14 mouse cellular contexts compared by ENCODE assay signal in genomic region chr14:29562704-29563103, GRCm38 (mm10).
DNase-seq lines count a peak whose midpoint lies in the region; ATAC-seq and TF ChIP-seq lines count a peak whose summit lies in the region.
"Had no signal": no experiment of that assay in that cellular context is flagged by ENCODE, and none has a peak within 500 bp of the region (broad histone marks: within the 10 kb centered on the region; RNA-seq: fewer than 3 reads in every experiment).

No protein-coding gene starts in this region.

- H3K36me3 ChIP-seq in kidney, adult 2 months (ENCODE audit: control insufficient read depth, insufficient read depth, low read length) = no peaks in the 10 kb centered on the region
- no peaks in the 10 kb centered on the region for H3K36me3 ChIP-seq in forebrain, embryonic 16.5 days (ENCODE audit: control insufficient read depth, insufficient read depth)
- no peaks in the 10 kb centered on the region for H3K36me3 ChIP-seq in neural tube, embryonic 13.5 days

- H3K9ac ChIP-seq in forebrain, embryonic 16.5 days (replicated peaks; ENCODE audit: low read depth, low read length) = no peak overlapping the region
- no peak overlapping the region for H3K9ac ChIP-seq in neural tube, embryonic 13.5 days

- H3K27me3 ChIP-seq in kidney, adult 2 months (replicated peaks; ENCODE audit: control insufficient read depth, insufficient read depth, low read length) = no peaks in the 10 kb centered on the region
- H3K27me3 ChIP-seq in forebrain, embryonic 16.5 days (replicated peaks; ENCODE audit: control insufficient read depth, insufficient read depth, low read length) = no peaks in the 10 kb centered on the region
- no peaks in the 10 kb centered on the region for H3K27me3 ChIP-seq in neural tube, embryonic 13.5 days
- H3K27me3 ChIP-seq: Patski had no signal

- no peak for TF ChIP-seq POLR2A in kidney, adult 2 months (IDR thresholded peaks at IDR 0.05; ENCODE audit: low read depth, low read length)

- DNase-seq in kidney, postnatal 14 days = peak; percentile 3
- DNase-seq in kidney, adult 2 months = no peak
- peak; percentile 27 for DNase-seq in embryo, embryonic 11 days
- no peak for DNase-seq in layer of hippocampus, postnatal 10 days (ENCODE audit: low spot score in 2 of 2)
- no peak for DNase-seq in spleen, adult 12 weeks (ENCODE audit: low spot score)
- DNase-seq: kidney, adult 11 months; lung, postnatal 36 days; right cerebral cortex, postnatal 25 days; thymus, postnatal 4 days had no signal

- H3K27ac ChIP-seq in kidney, adult 2 months (ENCODE audit: insufficient read depth, low read depth, low read length) = no peak overlapping the region
- H3K27ac ChIP-seq in forebrain, embryonic 16.5 days (ENCODE audit: low read length) = peak overlapping the region; percentile 50; the same call in 1 of the 2 replicates
- H3K27ac ChIP-seq in neural tube, embryonic 13.5 days (replicated peaks) = peak overlapping the region; percentile 76

- no peak overlapping the region for H3K4me3 ChIP-seq in kidney, adult 2 months (ENCODE audit: insufficient read depth, low read depth, low read length)
- H3K4me3 ChIP-seq in forebrain, embryonic 16.5 days (replicated peaks; ENCODE audit: low read length) = no peak overlapping the region
- H3K4me3 ChIP-seq in neural tube, embryonic 13.5 days = no peak overlapping the region
- H3K4me3 ChIP-seq: myocyte had no signal

- no peak for TF ChIP-seq CTCF in kidney, adult 2 months (conservative IDR thresholded peaks at IDR 0.05; ENCODE audit: insufficient read depth, insufficient read length, low read depth, low read length)

- H3K9me3 ChIP-seq in forebrain, embryonic 16.5 days (ENCODE audit: control insufficient read depth, low read length) = no peaks in the 10 kb centered on the region
- no peaks in the 10 kb centered on the region for H3K9me3 ChIP-seq in neural tube, embryonic 13.5 days

- no peak overlapping the region for H3K4me2 ChIP-seq in forebrain, embryonic 16.5 days (ENCODE audit: low read length)
- peak overlapping the region; percentile 21 for H3K4me2 ChIP-seq in neural tube, embryonic 13.5 days
- H3K4me2 ChIP-seq: liver, embryonic 11.5 days had no signal

- H3K4me1 ChIP-seq in kidney, adult 2 months (ENCODE audit: control insufficient read depth, insufficient read depth, low read length) = no peaks in the 10 kb centered on the region
- peaks cover 14% of the 10 kb centered on the region for H3K4me1 ChIP-seq in forebrain, embryonic 16.5 days (replicated peaks; ENCODE audit: control insufficient read depth, insufficient read depth, low read length)
- H3K4me1 ChIP-seq in neural tube, embryonic 13.5 days (replicated peaks) = peaks cover 49% of the 10 kb centered on the region

- peak; percentile 54; the same call in 1 of the 2 replicates for ATAC-seq in forebrain, embryonic 16.5 days
- 0 out of 2 replicates have a peak, but pooled peaks have one; percentile 55 for ATAC-seq in neural tube, embryonic 13.5 days (ENCODE audit: low read depth)
- ATAC-seq: Patski had no signal

- 8% methylated on average over 6 of the region's 6 CpGs for WGBS in kidney, adult 2 months
- 4% methylated on average over 6 of the region's 6 CpGs for WGBS in forebrain, embryonic 16.5 days
- 5% methylated on average over 6 of the region's 6 CpGs for whole genome bisulfite sequencing in neural tube, embryonic 13.5 days

Comparison
In these comparisons a context has a peak if more than half of its experiments do, and no peak if none do; other contexts are left out.
1. DNase-seq: peak in kidney, postnatal 14 days (single experiment) and embryo, embryonic 11 days (single experiment); none in kidney, adult 2 months (single experiment), layer of hippocampus, postnatal 10 days (0 of 2) and spleen, adult 12 weeks (single experiment).